Mouse (Mus musculus) thymus, postnatal 14 days (tissue): ENCODE measurements around the gene Lcn4.

Experiments
- DNase-seq: peaks from one replicate; pipeline ENCODE4 v3.0.0; 2021

Lcn4 gene

GRCm38 (mm10) chr2:26634629-26635488 lies 36.2 kb downstream of the Lcn4 start:
- no peak for DNase-seq

GRCm38 (mm10) chr2:26633953-26634530 lies 37.0 kb downstream of the Lcn4 start:
- no peak for DNase-seq

GRCm38 (mm10) chr2:26632541-26633395 lies 38.3 kb downstream of the Lcn4 start:
- DNase-seq, result no peak

GRCm38 (mm10) chr2:26628792-26629437 lies 42.2 kb downstream of the Lcn4 start:
- DNase-seq, result no peak

GRCm38 (mm10) chr2:26627921-26628739 lies 43.0 kb downstream of the Lcn4 start, which contains the start of gene Fam69b:
Gene Fam69b, plus strand, starts transcription at chr2:26628457.
- peak; percentile 86 for DNase-seq

GRCm38 (mm10) chr2:26626081-26626480 lies 45.0 kb downstream of the Lcn4 start:
- no peak for DNase-seq

- DNase-seq, result no peak
These were observed 45.7 kb downstream of the Lcn4 start for GRCm38 (mm10) chr2:26625419-26625818.

GRCm38 (mm10) chr2:26622984-26623383 lies 48.1 kb downstream of the Lcn4 start:
- DNase-seq, result peak; percentile 30

- no peak for DNase-seq
These were observed 49.8 kb downstream of the Lcn4 start for GRCm38 (mm10) chr2:26621246-26621645.

GRCm38 (mm10) chr2:26617928-26618327 lies 53.2 kb downstream of the Lcn4 start:
- DNase-seq, result no peak
